Mouse (Mus musculus) left cerebral cortex, adult 8-10 months (tissue): Measurements from ENCODE around the gene Spsb3. TPM values are rescaled to one million over a fixed set of nuclear protein-coding genes. Genes with fewer than 3 reads are reported as not detected.
A peak's percentile ranks its signal among the peaks of the same experiment; 100 is the strongest.

Experiments
- DNase-seq, 2 experiments: peaks; one replicate each; pipeline ENCODE4 v3.0.0; 2022; ENCODE audit warnings: low spot score in 2 of 2
- total RNA-seq, 4 experiments: library from RNA; stranded (reverse); gene quantifications; 2 replicates each; pipeline ENCODE4 v1.2.4; 2022

Spsb3 gene
- total RNA-seq, 4 experiments from 2014 or later = 51.6 to 57.5 (median 55.3) TPM

DNA sequence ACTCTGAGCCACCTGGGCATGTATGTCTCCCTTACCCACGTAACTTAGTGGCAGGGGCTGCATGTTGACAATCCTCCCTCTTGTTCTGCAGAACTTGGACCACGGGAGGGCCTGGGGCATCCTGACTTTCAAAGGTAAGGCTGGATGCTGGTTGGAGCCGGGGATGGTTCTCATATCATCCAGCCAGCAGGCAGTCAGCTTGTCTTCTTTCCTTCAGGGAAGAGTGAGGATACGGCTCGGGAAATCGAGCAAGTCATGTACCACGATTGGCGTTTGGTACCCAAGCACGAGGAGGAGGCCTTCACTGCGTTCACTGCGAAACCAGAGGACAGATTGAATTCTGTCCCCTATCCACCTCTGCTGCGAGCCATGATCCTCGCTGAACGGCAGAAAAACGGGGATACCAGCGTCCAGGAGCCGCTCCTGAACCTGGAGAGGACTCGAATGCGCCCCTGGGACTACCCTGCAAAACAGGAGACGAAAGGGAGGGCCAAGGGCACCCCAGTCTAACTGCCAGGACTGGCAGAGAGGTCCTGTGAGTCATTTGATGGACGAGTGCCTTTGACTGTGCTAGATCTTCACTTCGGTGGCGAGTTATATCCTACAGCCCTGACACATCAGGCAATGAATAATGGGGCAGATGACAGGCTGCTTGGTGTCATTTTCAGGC lies 9.3 kb downstream of the Spsb3 start:
- DNase-seq = no peak

DNA sequence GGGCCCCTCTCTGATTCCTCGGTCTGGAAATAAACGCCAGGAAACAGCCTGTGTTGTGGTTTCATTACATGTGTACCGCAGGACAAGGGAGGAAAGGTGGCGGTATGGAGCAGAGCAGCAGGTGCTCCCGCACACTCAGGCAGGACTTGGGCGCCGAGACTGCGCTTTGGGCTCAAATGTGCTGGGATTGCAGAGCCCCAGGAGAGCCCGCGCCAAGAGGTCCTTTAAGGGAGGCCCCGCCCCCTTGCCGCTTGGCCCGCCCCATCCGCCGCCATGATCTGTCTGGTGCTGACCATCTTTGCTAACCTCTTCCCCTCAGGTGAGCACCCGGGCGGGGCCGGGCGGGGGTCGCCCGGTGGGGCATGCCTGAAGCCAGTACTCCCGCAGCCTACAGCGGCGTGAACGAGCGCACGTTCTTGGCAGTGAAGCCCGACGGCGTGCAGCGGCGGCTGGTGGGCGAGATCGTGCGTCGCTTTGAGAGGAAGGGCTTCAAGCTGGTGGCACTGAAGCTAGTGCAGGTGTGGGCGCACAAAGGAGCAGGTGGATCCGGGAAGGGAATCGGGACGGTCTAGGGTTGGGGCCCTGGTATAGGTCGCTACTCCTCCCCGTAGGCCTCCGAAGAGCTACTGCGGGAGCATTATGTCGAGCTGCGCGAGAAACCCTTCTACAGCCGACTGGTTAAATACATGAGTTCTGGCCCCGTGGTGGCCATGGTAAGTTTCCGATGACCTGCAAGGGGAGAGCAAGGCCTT lies 10.0 kb downstream of the Spsb3 start, which contains the start of gene Nme3:
TSS of gene Nme3 (plus strand) at position 260 of the 752 bp plus-strand sequence.
- peak; percentile 66 to 75 for DNase-seq

DNA sequence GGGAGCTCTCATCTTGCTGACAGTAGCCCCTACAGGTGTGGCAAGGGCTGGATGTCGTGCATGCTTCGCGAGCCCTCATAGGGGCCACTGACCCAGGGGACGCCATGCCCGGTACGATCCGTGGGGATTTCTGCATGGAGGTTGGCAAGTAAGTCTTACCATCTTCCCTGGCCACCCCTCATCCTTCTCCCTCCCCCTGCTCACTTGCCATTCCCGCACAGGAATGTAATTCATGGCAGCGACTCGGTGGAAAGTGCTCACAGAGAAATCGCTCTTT lies 10.5 kb downstream of the Spsb3 start:
- no peak for DNase-seq

DNA sequence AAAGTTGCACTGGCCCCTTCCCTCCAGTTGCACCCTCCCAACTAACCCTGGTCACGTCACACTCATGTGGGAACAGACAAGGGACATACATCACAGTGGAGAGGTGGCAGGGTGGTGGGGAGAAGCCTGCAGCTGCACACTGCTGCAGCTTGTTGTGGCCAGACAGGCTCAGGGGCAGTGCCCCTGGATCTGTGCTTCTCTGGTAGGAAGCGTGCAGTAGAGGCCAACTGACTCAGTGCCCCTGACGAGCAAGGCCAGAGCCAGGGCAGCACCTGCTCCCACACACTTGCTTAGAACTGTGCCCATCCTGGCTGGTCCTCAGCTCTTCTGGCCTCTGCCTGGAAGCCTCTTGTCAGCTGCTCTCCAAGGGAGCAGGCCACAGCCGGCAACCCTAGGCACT lies 11.2 kb downstream of the Spsb3 start:
- no peak for DNase-seq

DNA sequence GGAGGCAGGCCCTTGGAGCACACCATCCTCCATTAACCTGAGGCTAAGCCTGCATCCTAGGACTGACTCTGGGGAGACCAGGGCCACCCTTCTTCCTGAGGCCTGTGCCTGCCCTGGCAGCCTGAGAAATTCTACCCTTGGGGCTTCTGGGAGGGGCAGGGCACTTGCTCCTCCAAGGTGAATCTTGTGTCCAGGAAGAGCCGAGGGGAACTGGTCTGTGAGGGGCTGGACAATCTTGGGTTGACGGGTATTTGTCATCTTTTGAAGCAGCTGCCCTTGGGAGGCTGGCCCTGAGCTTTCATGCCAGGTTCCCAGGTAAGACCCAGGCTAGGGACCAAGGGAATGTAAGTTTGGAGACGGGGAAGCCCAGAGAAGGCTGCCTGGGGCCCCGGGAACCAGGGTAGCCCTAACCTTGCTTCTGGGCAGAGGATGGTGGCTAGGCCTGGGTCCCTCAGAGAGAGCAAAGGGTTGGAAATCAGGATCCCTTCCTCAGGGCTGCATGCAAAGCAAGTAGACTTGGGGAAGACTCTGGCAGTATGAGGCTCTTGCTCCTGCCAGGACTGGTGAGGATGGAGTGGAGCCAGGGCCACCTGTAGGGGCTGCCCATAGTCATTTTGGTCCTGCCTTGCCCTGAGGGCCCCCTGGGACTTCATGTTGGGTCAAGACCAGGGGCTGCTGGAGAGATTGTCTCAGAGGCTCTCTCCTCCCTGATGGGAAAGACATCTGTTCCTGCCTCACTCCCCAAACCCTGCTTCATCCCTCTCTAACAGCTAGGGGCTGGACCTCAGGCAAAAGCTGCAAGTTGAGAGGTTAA lies 11.8 kb downstream of the Spsb3 start:
- peak in 1 of 2 experiments; percentile 6 for DNase-seq

DNA sequence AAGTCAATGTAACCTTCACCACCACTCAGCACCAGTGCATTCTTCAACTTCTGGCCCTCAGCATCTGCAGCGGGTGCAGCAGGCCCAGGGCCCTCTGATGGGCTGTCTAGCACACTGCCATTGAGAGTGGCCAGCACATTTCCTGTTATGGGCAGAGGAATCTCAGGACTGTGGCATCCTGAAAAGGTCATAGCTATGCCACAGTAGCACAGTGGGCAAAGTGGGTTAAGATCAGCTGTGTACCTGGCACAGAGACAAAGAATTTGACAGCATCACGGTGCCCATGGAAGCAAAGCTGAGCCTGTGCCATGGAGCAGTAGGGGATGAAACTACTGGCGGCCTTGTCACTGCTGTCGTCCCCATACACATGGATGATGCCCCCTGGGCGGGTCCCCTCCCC lies 12.7 kb downstream of the Spsb3 start:
- DNase-seq = peak in 1 of 2 experiments; percentile 11

DNA sequence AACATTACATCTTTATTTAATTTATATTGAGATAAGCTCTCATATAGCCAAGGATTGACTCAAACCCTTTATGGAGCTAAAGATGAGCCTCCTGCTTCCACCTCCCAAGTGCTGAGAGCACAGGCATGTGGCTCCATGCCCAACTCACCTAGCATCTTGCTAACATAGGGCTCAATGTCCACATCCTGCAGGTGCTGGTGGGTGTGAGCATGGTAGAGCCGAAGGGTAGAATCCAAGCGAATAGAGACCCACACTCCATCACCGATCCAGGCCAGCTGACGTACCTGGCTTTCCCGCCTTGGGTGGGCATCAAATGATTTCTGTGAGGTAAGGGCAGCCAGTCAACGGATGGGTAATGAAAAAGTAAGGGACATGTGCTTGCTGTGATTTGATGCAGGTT lies 13.6 kb downstream of the Spsb3 start:
- peak in 1 of 2 experiments; percentile 12 for DNase-seq

DNA sequence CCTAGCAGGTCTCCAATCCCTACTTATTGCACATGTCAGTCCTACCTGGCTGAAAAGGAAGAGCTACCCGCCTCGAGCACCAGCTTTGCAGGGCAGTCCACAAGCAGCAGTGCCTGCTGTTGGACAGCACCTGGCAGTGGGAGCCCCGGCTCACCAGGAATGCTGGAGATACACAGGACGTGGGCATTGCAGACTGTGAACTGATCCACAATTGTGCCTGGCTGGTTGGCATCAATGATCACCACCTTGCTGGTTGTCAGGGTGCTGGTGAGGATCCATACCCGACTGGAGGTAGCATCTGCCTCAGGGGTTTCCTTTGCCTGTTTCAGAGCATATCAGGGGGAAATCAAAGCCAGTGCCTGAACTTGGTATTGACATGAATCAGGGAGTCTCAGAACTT lies 15.7 kb downstream of the Spsb3 start:
- peak in 1 of 2 experiments; percentile 4 for DNase-seq

DNA sequence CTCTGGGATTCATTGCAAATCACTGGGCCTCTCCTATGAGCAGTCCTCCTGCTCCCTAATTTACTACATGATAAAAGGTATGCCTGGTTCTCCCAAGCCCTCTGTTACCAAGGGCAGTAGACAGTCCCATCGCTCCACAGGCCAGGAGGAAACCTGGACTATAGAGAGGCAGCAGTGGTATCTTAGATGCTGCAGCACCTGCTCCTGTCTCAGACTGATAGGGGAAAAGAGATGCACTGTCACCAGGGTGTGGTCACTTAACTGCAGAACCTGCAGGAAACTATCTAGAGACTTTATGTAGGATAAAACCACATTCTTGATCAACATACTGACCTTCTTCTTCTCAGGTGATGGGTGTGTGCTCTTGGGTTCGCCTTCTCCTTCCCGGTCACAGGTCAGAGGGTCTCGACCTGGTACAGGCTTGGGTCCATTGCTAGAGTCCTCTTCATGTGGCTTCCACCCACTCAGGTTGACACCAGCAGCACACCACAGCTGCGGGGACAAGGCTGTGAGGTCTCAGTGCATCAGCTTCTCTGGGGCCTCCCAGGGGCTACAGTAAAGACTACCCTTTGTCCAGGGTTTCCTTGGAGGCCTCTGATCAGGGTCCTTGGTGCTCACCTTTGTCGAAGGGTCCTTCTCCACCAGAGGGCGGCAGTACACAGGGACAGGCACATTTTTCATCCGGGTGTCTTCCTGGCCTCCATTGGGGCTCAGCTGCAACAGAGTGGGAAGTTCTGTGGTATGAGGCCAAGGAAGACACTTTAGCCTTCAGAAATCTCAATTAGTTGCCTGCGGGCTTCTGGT lies 16.4 kb downstream of the Spsb3 start:
- peak in 1 of 2 experiments; percentile 13 for DNase-seq

DNA sequence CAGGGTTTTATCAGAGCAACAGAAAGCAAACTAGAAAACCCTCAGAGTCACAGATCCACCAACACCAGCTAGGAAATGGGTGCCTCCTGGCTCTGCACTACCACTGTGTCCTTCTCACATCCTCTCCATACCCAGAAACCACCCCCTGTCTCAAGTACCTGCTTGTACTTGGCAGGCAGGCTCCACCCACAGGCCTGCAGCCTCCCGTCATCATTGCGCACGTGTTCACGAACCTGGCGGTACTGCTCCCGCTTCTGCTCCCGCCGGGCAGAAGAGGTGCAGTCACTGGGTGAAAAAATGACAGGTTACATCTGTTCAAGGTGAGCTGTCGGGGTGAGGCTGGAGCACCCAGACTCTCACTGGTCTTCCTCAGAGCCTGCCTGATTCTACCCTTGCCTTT lies 17.3 kb downstream of the Spsb3 start:
- DNase-seq = no peak

DNA sequence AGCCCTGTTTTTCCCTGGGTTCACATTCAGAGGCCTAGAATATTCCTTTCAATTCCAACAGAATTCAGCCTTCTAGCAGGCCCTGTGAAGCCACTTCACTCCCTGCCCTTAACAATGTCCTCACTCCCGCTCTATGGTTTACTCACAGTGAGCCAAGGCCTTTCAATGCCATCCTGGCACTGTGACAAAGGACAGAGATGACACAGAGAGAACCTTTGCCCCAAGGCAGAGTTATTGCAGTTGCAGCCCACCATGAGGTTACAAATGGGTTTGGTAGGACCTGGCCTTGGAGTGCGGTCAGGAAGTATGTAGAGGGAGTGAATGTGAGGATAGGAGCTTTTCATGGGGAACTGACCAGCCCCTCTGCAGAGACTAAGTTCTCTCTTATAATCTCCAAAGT lies 21.1 kb downstream of the Spsb3 start:
- no peak for DNase-seq

DNA sequence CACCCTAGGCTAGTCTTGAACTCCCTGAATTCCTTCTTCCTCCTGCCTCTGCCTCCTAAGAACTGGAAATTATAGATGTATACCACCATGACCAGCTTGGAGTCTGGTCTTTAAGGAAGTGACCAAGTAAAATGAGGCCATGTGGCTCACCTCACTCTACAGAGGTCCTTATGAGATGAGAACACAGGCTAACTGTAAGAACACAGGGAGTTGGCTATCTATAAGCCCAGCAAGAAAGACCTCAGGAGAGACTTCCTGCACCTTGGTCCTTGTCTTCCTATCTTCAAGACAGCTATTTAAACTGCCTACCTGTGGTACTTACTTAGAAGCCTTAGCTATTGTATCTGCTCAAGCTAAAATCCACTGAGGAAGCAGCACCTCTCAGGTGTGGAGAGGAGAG lies 27.5 kb downstream of the Spsb3 start:
- no peak for DNase-seq

DNA sequence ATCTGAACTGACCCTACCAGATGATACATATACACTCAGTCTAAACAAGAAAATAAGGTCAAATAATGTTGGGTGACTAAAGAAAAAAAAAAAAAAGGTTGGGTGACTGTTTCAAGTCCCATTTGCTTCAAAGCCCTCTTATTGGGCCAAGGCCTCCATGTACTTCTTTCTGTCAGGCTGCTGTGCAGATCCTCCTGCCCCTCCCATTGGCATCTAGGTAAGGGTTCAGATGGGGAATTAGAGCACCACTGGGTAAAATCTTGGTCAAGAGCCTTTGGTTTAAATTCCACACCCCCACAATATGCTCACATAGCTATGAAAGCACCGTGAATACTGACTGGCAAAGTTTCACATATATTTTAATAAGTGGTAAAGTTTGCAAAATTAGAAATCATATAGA lies 36.8 kb downstream of the Spsb3 start:
- DNase-seq = no peak

DNA sequence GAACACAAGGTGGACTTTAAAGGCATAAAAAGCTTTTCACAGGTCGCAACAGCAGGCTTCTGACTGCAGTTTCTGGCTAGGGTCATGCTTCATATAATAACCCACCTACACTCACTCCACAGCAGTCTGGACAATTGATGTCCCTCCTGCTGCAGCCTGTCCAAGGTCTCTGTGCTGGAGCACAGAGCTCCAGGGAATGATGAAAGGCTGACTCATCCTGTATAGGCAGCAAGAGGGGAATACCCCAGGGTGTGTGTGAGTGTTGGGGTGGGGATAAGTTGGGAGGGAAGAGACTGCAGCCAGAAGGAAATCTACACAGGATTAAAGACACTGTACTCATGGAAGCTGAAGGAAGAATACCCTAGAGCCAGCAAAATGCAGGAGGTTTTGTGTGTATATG lies 43.1 kb downstream of the Spsb3 start:
- no peak for DNase-seq

DNA sequence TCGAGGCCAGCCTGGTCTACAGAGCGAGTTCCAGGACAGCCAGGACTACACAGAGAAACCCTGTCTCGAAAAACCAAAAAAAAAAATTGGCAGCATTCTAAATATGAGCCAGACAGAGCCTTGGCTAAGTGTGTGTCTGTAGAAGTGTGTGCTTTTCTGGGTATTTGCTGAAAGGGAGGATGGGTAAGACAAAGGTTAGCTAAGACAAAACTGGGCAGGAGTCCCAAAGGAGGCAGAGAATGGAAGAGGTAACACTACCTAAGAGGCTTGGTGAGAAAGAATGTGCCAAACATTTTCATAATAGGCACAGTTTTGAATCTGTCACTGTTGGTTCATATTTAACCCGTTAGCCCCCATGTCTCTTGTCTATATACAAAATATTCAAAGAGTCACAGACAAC lies 46.0 kb downstream of the Spsb3 start:
- no peak for DNase-seq

DNA sequence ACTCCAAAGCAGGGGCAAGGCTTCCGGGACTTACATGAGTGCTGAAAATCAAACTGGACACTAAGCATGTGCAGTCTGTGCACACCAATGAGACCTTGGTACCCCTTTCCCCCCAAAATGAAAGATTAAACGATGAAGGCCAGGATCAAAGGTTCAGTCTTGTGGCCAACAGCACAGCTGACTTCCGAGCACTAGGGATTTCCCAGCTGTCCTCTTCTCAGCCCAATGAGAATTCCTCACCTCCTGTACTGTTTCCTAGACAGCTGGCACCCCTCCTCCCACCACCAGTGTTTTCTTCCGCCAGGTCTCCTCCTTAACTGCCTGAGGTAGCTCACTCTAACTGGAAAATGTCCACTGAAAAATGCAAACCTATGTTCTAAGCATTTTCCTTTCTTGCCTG lies 46.7 kb downstream of the Spsb3 start:
- DNase-seq = no peak

DNA sequence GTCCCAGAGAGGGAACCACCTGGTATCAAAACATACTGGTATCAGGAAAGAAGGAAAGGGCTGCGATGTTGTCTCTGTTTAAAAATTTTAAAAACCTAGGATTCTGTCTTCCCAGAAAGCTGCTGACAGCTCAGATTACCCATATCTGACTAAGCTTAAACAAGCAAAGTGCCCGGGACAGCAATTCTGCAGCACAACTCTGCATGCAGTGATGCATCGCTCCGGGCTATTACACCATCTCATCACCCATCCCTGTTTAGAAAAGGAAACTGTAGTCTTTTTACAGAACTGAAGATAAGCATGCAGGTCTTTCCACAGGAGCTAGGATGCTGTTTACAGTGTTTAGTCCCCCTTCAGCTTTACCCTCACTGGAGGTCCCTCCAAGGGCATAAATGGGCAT lies 48.5 kb downstream of the Spsb3 start:
- DNase-seq = no peak

DNA sequence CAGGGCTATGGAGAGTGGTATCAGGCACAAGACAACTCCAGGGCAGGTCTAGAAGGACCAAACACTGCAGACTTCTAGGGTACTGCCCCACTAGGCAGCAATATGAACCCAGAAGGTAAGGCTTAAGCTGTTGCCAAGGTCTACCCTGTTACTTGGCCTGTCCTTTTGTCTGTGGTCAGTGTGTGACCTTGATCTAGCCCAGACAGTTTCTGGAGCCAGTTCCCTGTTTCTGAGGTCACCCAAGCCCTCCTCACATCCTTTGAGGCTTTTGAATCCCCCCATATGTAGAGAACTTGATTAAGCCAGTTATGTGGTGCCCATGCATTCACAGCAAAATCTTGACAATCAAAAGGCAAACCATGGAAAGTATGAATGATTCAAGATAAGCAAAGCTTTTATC lies 49.2 kb downstream of the Spsb3 start:
- no peak for DNase-seq

DNA sequence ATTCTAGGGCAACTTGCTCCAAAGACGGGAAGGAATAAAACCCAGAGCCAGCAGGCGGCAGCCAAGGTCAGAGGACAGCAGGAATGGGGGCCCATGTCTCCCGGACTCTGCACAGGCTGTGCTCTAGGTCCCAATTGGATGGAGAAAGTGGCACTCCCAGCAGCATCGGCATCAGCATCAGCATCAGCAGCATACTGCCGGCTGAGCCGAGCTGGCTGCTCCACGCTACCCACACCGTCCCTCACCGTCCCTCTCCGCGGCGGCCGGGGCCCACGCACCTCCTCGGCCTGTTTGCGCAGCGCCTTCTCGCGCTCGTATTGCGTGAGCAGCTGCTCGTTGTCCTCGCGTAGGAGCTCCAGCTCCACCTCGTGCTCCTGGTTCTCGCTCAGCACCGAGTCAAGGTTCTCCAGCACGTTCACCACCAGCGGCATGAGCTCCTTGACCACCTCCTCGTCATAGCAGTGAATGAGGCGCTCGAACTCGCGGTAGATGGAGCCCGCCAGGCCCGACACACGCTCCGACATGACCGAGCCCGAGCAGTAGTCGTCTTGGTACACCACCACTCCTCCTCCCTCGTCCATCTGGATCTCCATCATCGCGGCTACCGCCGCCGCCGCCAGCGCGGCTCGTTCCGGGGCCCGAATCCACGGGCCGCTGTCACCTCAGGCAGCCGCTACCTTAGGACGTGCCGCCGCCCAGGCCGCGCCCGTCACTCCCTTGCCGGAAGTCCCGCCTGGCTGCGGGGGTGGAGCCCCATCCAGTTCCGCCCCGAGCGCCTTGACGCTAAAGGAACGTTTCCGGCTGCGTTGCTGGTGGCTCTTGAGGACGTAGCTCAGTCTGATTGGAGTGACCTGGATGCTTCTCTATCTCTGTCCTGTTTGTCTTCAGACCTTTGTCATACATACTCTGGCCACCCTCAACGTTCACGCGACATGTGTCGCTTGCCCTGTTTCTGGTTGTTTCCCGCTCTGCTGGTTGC lies 50.1 kb downstream of the Spsb3 start, which contains the start of gene Mapk8ip3:
TSS of gene Mapk8ip3 (minus strand) at position 719 of the 979 bp plus-strand sequence.
- DNase-seq = peak; percentile 90 to 95

DNA sequence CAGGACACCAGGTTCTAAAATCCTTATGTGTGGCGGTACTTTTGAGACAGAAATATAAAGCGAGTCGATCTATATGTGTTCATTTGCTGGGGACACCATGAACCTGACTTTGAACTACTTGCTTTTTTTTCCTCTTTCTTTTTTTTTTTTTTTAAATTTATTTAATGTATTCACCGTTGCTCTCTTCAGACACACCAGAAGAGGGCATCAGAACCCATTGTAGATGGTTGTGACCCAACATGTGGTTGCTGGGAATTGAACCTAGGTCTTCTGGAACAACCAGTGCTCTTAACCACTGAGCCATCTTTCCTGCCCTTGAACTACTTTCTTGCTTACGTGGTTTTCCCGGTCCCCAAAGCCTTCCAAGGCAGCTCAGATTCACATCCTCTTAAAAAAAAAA lies 50.8 kb downstream of the Spsb3 start:
- no peak for DNase-seq
